Mouse (Mus musculus) cortical plate, adult 2 months (tissue): ENCODE data around the gene Gcn1l1. TPM values are rescaled to one million over a fixed set of nuclear protein-coding genes. Genes with fewer than 3 reads are reported as not detected.
A peak's percentile ranks its signal among the peaks of the same experiment; 100 is the strongest.

Experiments
- H3K27ac ChIP-seq: fragments of 200-500 bp; 2 replicates; pipeline ENCODE4 v1.5.1; 2012; ENCODE audit warnings: low read length, control low read depth, inconsistent platforms; ENCODE audit not compliant: insufficient read depth
- H3K4me1 ChIP-seq: fragments of 200-500 bp; 2 replicates; pipeline ENCODE4 v1.6.1; 2011; ENCODE audit warnings: low read length; ENCODE audit not compliant: control insufficient read depth, insufficient read depth
- H3K4me3 ChIP-seq: fragments of 200-500 bp; 2 replicates; pipeline ENCODE4 v1.5.1; 2011; ENCODE audit warnings: mild to moderate bottlenecking, low read length, control low read depth; ENCODE audit not compliant: insufficient read depth
- CTCF ChIP-seq: fragments of 200-500 bp; IDR thresholded peaks from 2 replicates; pipeline ENCODE4 v1.5.1; 2011; ENCODE audit warnings: mild to moderate bottlenecking, control low read depth, low read length; ENCODE audit not compliant: insufficient read depth; ENCODE audit errors: extremely low read depth
- POLR2A ChIP-seq: fragments of 200-500 bp; IDR thresholded peaks from 2 replicates; pipeline ENCODE4 v1.6.1; 2011; ENCODE audit warnings: mild to moderate bottlenecking, low read length, control low read depth; ENCODE audit not compliant: insufficient read depth; ENCODE audit errors: extremely low read depth
- polyA plus RNA-seq: library from polyadenylated mRNA; depleted of rRNA; stranded (reverse); fragments of >200 nt; gene quantifications from 2 replicates; pipeline ENCODE4 v1.2.3, GENCODE M21; 2012

Gene Gcn1l1
- polyA plus RNA-seq, 1 experiment, result 36.0 TPM

GRCm38 (mm10) chr5:115628083-115628482, 63.0 kb downstream of the Gcn1l1 start:
- no peak overlapping the region for H3K27ac ChIP-seq
- no peak overlapping the region for H3K4me3 ChIP-seq
- H3K4me1 ChIP-seq, result peaks cover 4% of the 10 kb centered on the region
- no peak for TF ChIP-seq POLR2A
- TF ChIP-seq CTCF, result no peak

- Histone ChIP-seq H3K4me3 (no peak overlapping the region), H3K4me1 (peaks cover 7% of the 10 kb centered on the region), H3K27ac (no peak overlapping the region)
- TF ChIP-seq POLR2A (no peak), CTCF (no peak)
Observed at GRCm38 (mm10) chr5:115629672-115630071, 64.6 kb downstream of the Gcn1l1 start.

- Histone ChIP-seq H3K27ac (no peak overlapping the region), H3K4me3 (no peak overlapping the region), H3K4me1 (peaks cover 7% of the 10 kb centered on the region)
- no peak for TF ChIP-seq CTCF
- TF ChIP-seq POLR2A, result no peak
Observed at GRCm38 (mm10) chr5:115630291-115630690, 65.2 kb downstream of the Gcn1l1 start.

- TF ChIP-seq POLR2A, result peak; percentile 73
- no peak for TF ChIP-seq CTCF
- H3K27ac ChIP-seq, result peak within 1 kb of the TSS; percentile 62; the same call in 1 of the 2 replicates
- peak within 1 kb of the TSS; percentile 72 for H3K4me3 ChIP-seq
- H3K4me1 ChIP-seq, result peaks cover 7% of the 10 kb centered on the region
Observed at GRCm38 (mm10) chr5:115631505-115632357, 66.7 kb downstream of the Gcn1l1 start, which contains the start of gene Rab35. Gene Rab35, plus strand, starts transcription at chr5:115631908.

- H3K27ac ChIP-seq, result no peak overlapping the region
- TF ChIP-seq POLR2A (no peak), CTCF (no peak)
- peaks cover 7% of the 10 kb centered on the region for H3K4me1 ChIP-seq
- peak overlapping the region; percentile 72 for H3K4me3 ChIP-seq
Observed at GRCm38 (mm10) chr5:115632358-115632714, 67.3 kb downstream of the Gcn1l1 start.

- Histone ChIP-seq H3K4me1 (peaks cover 7% of the 10 kb centered on the region), H3K4me3 (peak overlapping the region; percentile 72), H3K27ac (no peak overlapping the region)
- TF ChIP-seq CTCF (no peak), POLR2A (no peak)
Observed at GRCm38 (mm10) chr5:115633060-115633459, 68.0 kb downstream of the Gcn1l1 start.

GRCm38 (mm10) chr5:115634046-115634445, 69.0 kb downstream of the Gcn1l1 start:
- H3K4me1 ChIP-seq, result peaks cover 7% of the 10 kb centered on the region
- no peak overlapping the region for H3K27ac ChIP-seq
- no peak overlapping the region for H3K4me3 ChIP-seq
- TF ChIP-seq POLR2A (no peak), CTCF (no peak)

- no peak for TF ChIP-seq CTCF
- no peak for TF ChIP-seq POLR2A
- H3K27ac ChIP-seq, result no peak overlapping the region
- peaks cover 7% of the 10 kb centered on the region for H3K4me1 ChIP-seq
- H3K4me3 ChIP-seq, result no peak overlapping the region
Observed at GRCm38 (mm10) chr5:115635536-115635935, 70.5 kb downstream of the Gcn1l1 start.

- Histone ChIP-seq H3K4me3 (no peak overlapping the region), H3K4me1 (no peaks in the 10 kb centered on the region), H3K27ac (no peak overlapping the region)
- TF ChIP-seq CTCF, result peak; percentile 26
- TF ChIP-seq POLR2A, result no peak
Observed at GRCm38 (mm10) chr5:115644192-115644591, 79.1 kb downstream of the Gcn1l1 start.

- H3K4me3 ChIP-seq, result no peak overlapping the region
- H3K4me1 ChIP-seq, result peaks cover 2% of the 10 kb centered on the region; the same call in 1 of the 2 replicates
- TF ChIP-seq CTCF, result no peak
- no peak for TF ChIP-seq POLR2A
- H3K27ac ChIP-seq, result no peak overlapping the region
Observed at GRCm38 (mm10) chr5:115648876-115649275, 83.8 kb downstream of the Gcn1l1 start.
